Mouse (Mus musculus): ENCODE measurements around the gene Morn1.

- TF ChIP-seq CTCF (IDR thresholded peaks at IDR 0.05; ENCODE audit: control insufficient read depth, insufficient read depth, insufficient replicate concordance, low read depth, low read length) (no peak), POLR2A (IDR thresholded peaks at IDR 0.05; ENCODE audit: control insufficient read depth, low read depth, low read length) (no peak)
Measured at GRCm38 (mm10) chr4:155190275-155190674, 103.9 kb downstream of the Morn1 start.
